Mouse (Mus musculus) neural tube, embryonic 12.5 days (tissue): Measurements from ENCODE around the gene Eif3d. TPM values are rescaled to one million over a fixed set of nuclear protein-coding genes. Genes with fewer than 3 reads are reported as not detected.

Experiments
- ATAC-seq: fragments of 200-750 bp; cut with Nextera tagmentation; 2 replicates; pipeline ENCODE4 v1.8.0; 2017; ENCODE audit warnings: low read depth, mild to moderate bottlenecking, moderate TSS enrichment, moderate library complexity; ENCODE audit not compliant: low FRiP score
- H3K27ac ChIP-seq: fragments of 300-500 bp; sonication (generic); 2 replicates; pipeline ENCODE4 v1.5.1; 2016
- H3K27me3 ChIP-seq: fragments of 300-500 bp; sonication (generic); replicated peaks from 2 replicates; pipeline ENCODE4 v1.6.1; 2016; ENCODE audit warnings: mild to moderate bottlenecking
- H3K36me3 ChIP-seq: fragments of 300-500 bp; sonication (generic); 2 replicates; pipeline ENCODE4 v1.6.1; 2016; ENCODE audit warnings: mild to moderate bottlenecking
- H3K4me1 ChIP-seq: fragments of 300-500 bp; sonication (generic); 2 replicates; pipeline ENCODE4 v1.6.1; 2016
- H3K4me2 ChIP-seq: fragments of 300-500 bp; sonication (generic); replicated peaks from 2 replicates; pipeline ENCODE4 v1.6.1; 2016; ENCODE audit warnings: mild to moderate bottlenecking
- H3K4me3 ChIP-seq: fragments of 300-500 bp; sonication (generic); 2 replicates; pipeline ENCODE4 v1.5.1; 2016
- H3K9ac ChIP-seq: fragments of 300-500 bp; sonication (generic); 2 replicates; pipeline ENCODE4 v1.6.1; 2016; ENCODE audit warnings: mild to moderate bottlenecking
- H3K9me3 ChIP-seq: fragments of 300-500 bp; sonication (generic); 2 replicates; pipeline ENCODE4 v1.6.1; 2016; ENCODE audit warnings: mild to moderate bottlenecking
- WGBS: fragments of 180-500 bp; shearing (Covaris S2); methylation state at CpG from one replicate; pipeline ENCODE4 v1.1.7; 2016; 5-methylcytosine and 5-hydroxymethylcytosine counted together
- polyA plus RNA-seq: library from polyadenylated mRNA; unstranded; fragments of >200 nt; fragmentation: Nextera tagmentation; extraction: Ambion mirVana; gene quantifications from 2 replicates; pipeline ENCODE4 v1.2.1, GENCODE M21; 2016

The Eif3d gene
- polyA plus RNA-seq, 1 experiment from 2014 or later = 204 TPM

GRCm38 (mm10) chr15:77969940-77970469, 608 bp downstream of the Eif3d start:
- peaks cover 33% of the 10 kb centered on the region for H3K36me3 ChIP-seq
- H3K9ac ChIP-seq = peak overlapping the region; percentile 97
- 0 out of 2 replicates have a peak, but pooled peaks have one; percentile 6 for ATAC-seq
- H3K4me3 ChIP-seq = peak overlapping the region; percentile 94
- H3K27me3 ChIP-seq = no peaks in the 10 kb centered on the region
- H3K4me1 ChIP-seq = peaks cover 13% of the 10 kb centered on the region
- peak overlapping the region; percentile 75 for H3K27ac ChIP-seq
- peak overlapping the region; percentile 96 for H3K4me2 ChIP-seq
- WGBS = 2% methylated on average over 15 of the region's 15 CpGs
- H3K9me3 ChIP-seq = no peaks in the 10 kb centered on the region

GRCm38 (mm10) chr15:77965117-77965528, 5.5 kb downstream of the Eif3d start:
- Histone ChIP-seq H3K4me1 (peaks cover 13% of the 10 kb centered on the region), H3K4me3 (no peak overlapping the region), H3K9me3 (no peaks in the 10 kb centered on the region), H3K27ac (no peak overlapping the region), H3K27me3 (no peaks in the 10 kb centered on the region), H3K36me3 (peaks cover 82% of the 10 kb centered on the region), H3K9ac (no peak overlapping the region), H3K4me2 (no peak overlapping the region)
- no peak for ATAC-seq
- 86% methylated on average over 9 of the region's 9 CpGs for WGBS

GRCm38 (mm10) chr15:77962447-77962846, 8.2 kb downstream of the Eif3d start:
- H3K36me3 ChIP-seq = peaks cover 96% of the 10 kb centered on the region
- H3K4me1 ChIP-seq = no peaks in the 10 kb centered on the region
- no peak overlapping the region for H3K4me2 ChIP-seq
- no peaks in the 10 kb centered on the region for H3K27me3 ChIP-seq
- H3K27ac ChIP-seq = no peak overlapping the region
- H3K9me3 ChIP-seq = no peaks in the 10 kb centered on the region
- no peak for ATAC-seq
- no peak overlapping the region for H3K9ac ChIP-seq
- H3K4me3 ChIP-seq = no peak overlapping the region
- WGBS = 97% methylated on average over 5 of the region's 5 CpGs

- peaks cover 16% of the 10 kb centered on the region for H3K4me1 ChIP-seq
- no peak overlapping the region for H3K27ac ChIP-seq
- 90% methylated on average over 6 of the region's 6 CpGs for WGBS
- H3K36me3 ChIP-seq = peaks cover 78% of the 10 kb centered on the region
- no peak overlapping the region for H3K9ac ChIP-seq
- no peak overlapping the region for H3K4me3 ChIP-seq
- H3K4me2 ChIP-seq = no peak overlapping the region
- ATAC-seq = no peak
- no peaks in the 10 kb centered on the region for H3K9me3 ChIP-seq
- peaks cover 5% of the 10 kb centered on the region for H3K27me3 ChIP-seq
Observed at GRCm38 (mm10) chr15:77960693-77961092, 9.9 kb downstream of the Eif3d start.

GRCm38 (mm10) chr15:77958071-77958470, 12.5 kb downstream of the Eif3d start:
- Histone ChIP-seq H3K27ac (no peak overlapping the region), H3K4me3 (no peak overlapping the region), H3K4me2 (no peak overlapping the region), H3K4me1 (peaks cover 20% of the 10 kb centered on the region), H3K9me3 (no peaks in the 10 kb centered on the region), H3K9ac (no peak overlapping the region), H3K36me3 (peaks cover 54% of the 10 kb centered on the region), H3K27me3 (peaks cover 11% of the 10 kb centered on the region)
- 68% methylated on average over 3 of the region's 3 CpGs for WGBS
- no peak for ATAC-seq

- H3K36me3 ChIP-seq = peaks cover 54% of the 10 kb centered on the region
Observed at GRCm38 (mm10) chr15:77957625-77958024, 13.0 kb downstream of the Eif3d start.

GRCm38 (mm10) chr15:77956404-77956901, 14.2 kb downstream of the Eif3d start, which contains the start of gene Foxred2:
Gene Foxred2 (minus strand): TSS chr15:77956722.
- H3K36me3 ChIP-seq = peaks cover 46% of the 10 kb centered on the region
- WGBS = 1% methylated on average over 39 of the region's 39 CpGs
- peaks cover 20% of the 10 kb centered on the region for H3K4me1 ChIP-seq
- H3K27ac ChIP-seq = no peak within 1 kb of the TSS
- H3K4me2 ChIP-seq = peak within 1 kb of the TSS; percentile 78
- H3K4me3 ChIP-seq = peak within 1 kb of the TSS; percentile 55
- peak within 1 kb of the TSS; percentile 56 for H3K9ac ChIP-seq
- peaks cover 11% of the 10 kb centered on the region for H3K27me3 ChIP-seq
- peak; percentile 93 for ATAC-seq
- no peaks in the 10 kb centered on the region for H3K9me3 ChIP-seq

More at GRCm38 (mm10) chr15:77957625-77958024, 13.0 kb downstream of the Eif3d start:
- Histone ChIP-seq H3K4me3 (no peak overlapping the region), H3K9me3 (no peaks in the 10 kb centered on the region), H3K27me3 (peaks cover 11% of the 10 kb centered on the region), H3K27ac (no peak overlapping the region), H3K4me2 (0 out of 2 replicates have a peak overlapping the region, but pooled peaks have one; percentile 78), H3K9ac (no peak overlapping the region), H3K4me1 (peaks cover 20% of the 10 kb centered on the region)
- 36% methylated on average over 5 of the region's 5 CpGs for WGBS
- no peak for ATAC-seq

GRCm38 (mm10) chr15:77955440-77956403, 14.9 kb downstream of the Eif3d start:
- H3K4me3 ChIP-seq = peak overlapping the region; percentile 55
- H3K36me3 ChIP-seq = peaks cover 40% of the 10 kb centered on the region
- no peak overlapping the region for H3K27ac ChIP-seq
- peaks cover 11% of the 10 kb centered on the region for H3K27me3 ChIP-seq
- ATAC-seq = peak; percentile 68
- H3K4me1 ChIP-seq = peaks cover 20% of the 10 kb centered on the region
- peak overlapping the region; percentile 78 for H3K4me2 ChIP-seq
- 9% methylated on average over 52 of the region's 52 CpGs for WGBS
- H3K9me3 ChIP-seq = no peaks in the 10 kb centered on the region
- H3K9ac ChIP-seq = peak overlapping the region; percentile 56

- no peak overlapping the region for H3K4me2 ChIP-seq
- H3K36me3 ChIP-seq = peaks cover 31% of the 10 kb centered on the region
- H3K4me1 ChIP-seq = peaks cover 20% of the 10 kb centered on the region
- WGBS = 88% methylated on average over 2 of the region's 2 CpGs
- no peak overlapping the region for H3K4me3 ChIP-seq
- no peak overlapping the region for H3K27ac ChIP-seq
- no peak for ATAC-seq
- H3K27me3 ChIP-seq = peaks cover 11% of the 10 kb centered on the region
- H3K9me3 ChIP-seq = no peaks in the 10 kb centered on the region
- H3K9ac ChIP-seq = no peak overlapping the region
Observed at GRCm38 (mm10) chr15:77954362-77954761, 16.3 kb downstream of the Eif3d start.

- H3K27ac ChIP-seq = no peak overlapping the region
- peaks cover 17% of the 10 kb centered on the region for H3K36me3 ChIP-seq
- H3K9ac ChIP-seq = no peak overlapping the region
- H3K27me3 ChIP-seq = peaks cover 11% of the 10 kb centered on the region
- ATAC-seq = no peak
- H3K4me1 ChIP-seq = peaks cover 20% of the 10 kb centered on the region
- no peak overlapping the region for H3K4me2 ChIP-seq
- no peak overlapping the region for H3K4me3 ChIP-seq
- H3K9me3 ChIP-seq = no peaks in the 10 kb centered on the region
- WGBS = 88% methylated on average over 3 of the region's 3 CpGs
Observed at GRCm38 (mm10) chr15:77952921-77953320, 17.7 kb downstream of the Eif3d start.

- Histone ChIP-seq H3K4me3 (no peak overlapping the region), H3K9ac (no peak overlapping the region), H3K4me2 (no peak overlapping the region), H3K27ac (no peak overlapping the region), H3K4me1 (no peaks in the 10 kb centered on the region), H3K27me3 (no peaks in the 10 kb centered on the region), H3K9me3 (no peaks in the 10 kb centered on the region), H3K36me3 (peaks cover 43% of the 10 kb centered on the region)
- WGBS = 84% methylated on average over 7 of the region's 7 CpGs
- ATAC-seq = no peak
Observed at GRCm38 (mm10) chr15:77949061-77949460, 21.6 kb downstream of the Eif3d start.

GRCm38 (mm10) chr15:77945711-77946110, 24.9 kb downstream of the Eif3d start:
- Histone ChIP-seq H3K9me3 (no peaks in the 10 kb centered on the region), H3K27ac (no peak overlapping the region), H3K4me3 (no peak overlapping the region), H3K36me3 (peaks cover 47% of the 10 kb centered on the region), H3K9ac (no peak overlapping the region), H3K4me2 (no peak overlapping the region), H3K4me1 (no peaks in the 10 kb centered on the region), H3K27me3 (no peaks in the 10 kb centered on the region)
- ATAC-seq = no peak
- WGBS = 89% methylated on average over 4 of the region's 4 CpGs
